Mouse (Mus musculus) embryonic facial prominence, embryonic 13.5 days (tissue): ENCODE results near the gene Mpnd. TPM values are rescaled to one million over a fixed set of nuclear protein-coding genes. Genes with fewer than 3 reads are reported as not detected.
A peak's percentile ranks its signal among the peaks of the same experiment; 100 is the strongest.

Experiments
- ATAC-seq: fragments of 200-750 bp; cut with Nextera tagmentation; 2 replicates; pipeline ENCODE4 v1.8.0; 2017; ENCODE audit warnings: low read depth; ENCODE audit not compliant: insufficient number of reproducible peaks, insufficient read depth, low FRiP score, low TSS enrichment
- H3K27ac ChIP-seq: fragments of 300-500 bp; sonication (generic); 2 replicates; pipeline ENCODE4 v1.5.1; 2015; ENCODE audit warnings: moderate library complexity, mild to moderate bottlenecking, inconsistent platforms
- H3K27me3 ChIP-seq: fragments of 300-500 bp; sonication (generic); 2 replicates; pipeline ENCODE4 v1.6.1; 2015; ENCODE audit warnings: mild to moderate bottlenecking, inconsistent platforms
- H3K36me3 ChIP-seq: fragments of 300-500 bp; sonication (generic); 2 replicates; pipeline ENCODE4 v1.6.1; 2015; ENCODE audit warnings: mild to moderate bottlenecking, inconsistent platforms
- H3K4me1 ChIP-seq: fragments of 300-500 bp; sonication (generic); 2 replicates; pipeline ENCODE4 v1.6.1; 2015; ENCODE audit warnings: inconsistent platforms
- H3K4me2 ChIP-seq: fragments of 300-500 bp; sonication (generic); 2 replicates; pipeline ENCODE4 v1.6.1; 2015; ENCODE audit warnings: moderate library complexity, mild to moderate bottlenecking, inconsistent platforms
- H3K4me3 ChIP-seq: fragments of 300-500 bp; sonication (generic); 2 replicates; pipeline ENCODE4 v1.5.1; 2015; ENCODE audit warnings: mild to moderate bottlenecking, inconsistent platforms
- H3K9ac ChIP-seq: fragments of 300-500 bp; sonication (generic); 2 replicates; pipeline ENCODE4 v1.6.1; 2015; ENCODE audit warnings: mild to moderate bottlenecking, inconsistent platforms
- H3K9me3 ChIP-seq: fragments of 300-500 bp; sonication (generic); 2 replicates; pipeline ENCODE4 v1.6.1; 2016; ENCODE audit warnings: inconsistent platforms
- WGBS: fragments of 180-500 bp; shearing (Covaris S2); methylation state at CpG from one replicate; pipeline ENCODE4 v1.1.7; 2015; ENCODE audit warnings: mixed read lengths; 5-methylcytosine and 5-hydroxymethylcytosine counted together
- polyA plus RNA-seq: library from polyadenylated mRNA; unstranded; fragments of >200 nt; fragmentation: Nextera tagmentation; extraction: Ambion mirVana; gene quantifications from 2 replicates; pipeline ENCODE4 v1.2.1, GENCODE M21; 2015

Mpnd gene
- polyA plus RNA-seq, 1 experiment from 2014 or later = 132 TPM

GRCm38 (mm10) chr17:56010681-56011080 is 5.2 kb downstream of the Mpnd start:
- peak overlapping the region; percentile 98; the same call in 1 of the 2 replicates for H3K27ac ChIP-seq
- H3K4me2 ChIP-seq = peak overlapping the region; percentile 98
- peaks cover 25% of the 10 kb centered on the region for H3K4me1 ChIP-seq
- H3K9me3 ChIP-seq = no peaks in the 10 kb centered on the region
- H3K27me3 ChIP-seq = no peaks in the 10 kb centered on the region
- ATAC-seq = no peak
- WGBS = 12% methylated on average over 9 of the region's 9 CpGs
- H3K4me3 ChIP-seq = peak overlapping the region; percentile 86
- H3K36me3 ChIP-seq = peaks cover 49% of the 10 kb centered on the region
- peak overlapping the region; percentile 87 for H3K9ac ChIP-seq

- Histone ChIP-seq H3K27ac (no peak overlapping the region), H3K4me2 (no peak overlapping the region), H3K27me3 (no peaks in the 10 kb centered on the region), H3K4me3 (no peak overlapping the region), H3K9me3 (no peaks in the 10 kb centered on the region), H3K4me1 (peaks cover 25% of the 10 kb centered on the region), H3K36me3 (peaks cover 57% of the 10 kb centered on the region), H3K9ac (no peak overlapping the region)
- no peak for ATAC-seq
- WGBS = 86% methylated on average over 7 of the region's 7 CpGs
Measured at GRCm38 (mm10) chr17:56011441-56011840, 5.9 kb downstream of the Mpnd start.

- no peaks in the 10 kb centered on the region for H3K9me3 ChIP-seq
- H3K36me3 ChIP-seq = peaks cover 96% of the 10 kb centered on the region
- H3K4me2 ChIP-seq = no peak overlapping the region
- ATAC-seq = no peak
- H3K4me1 ChIP-seq = peaks cover 16% of the 10 kb centered on the region
- no peak overlapping the region for H3K4me3 ChIP-seq
- 96% methylated on average over 9 of the region's 9 CpGs for WGBS
- H3K27ac ChIP-seq = no peak overlapping the region
- no peak overlapping the region for H3K9ac ChIP-seq
- H3K27me3 ChIP-seq = no peaks in the 10 kb centered on the region
Measured at GRCm38 (mm10) chr17:56015293-56015692, 9.8 kb downstream of the Mpnd start.

GRCm38 (mm10) chr17:56016382-56016781 is 10.9 kb downstream of the Mpnd start:
- Histone ChIP-seq H3K36me3 (peaks cover 94% of the 10 kb centered on the region), H3K9ac (no peak overlapping the region), H3K4me1 (peaks cover 6% of the 10 kb centered on the region; the same call in 1 of the 2 replicates), H3K9me3 (no peaks in the 10 kb centered on the region), H3K4me3 (no peak overlapping the region), H3K4me2 (no peak overlapping the region), H3K27ac (no peak overlapping the region), H3K27me3 (no peaks in the 10 kb centered on the region)
- WGBS = 85% methylated on average over 8 of the region's 8 CpGs
- no peak for ATAC-seq

- H3K4me3 ChIP-seq = no peak overlapping the region
- no peak overlapping the region for H3K9ac ChIP-seq
- no peak for ATAC-seq
- H3K36me3 ChIP-seq = peaks cover 87% of the 10 kb centered on the region
- no peak overlapping the region for H3K27ac ChIP-seq
- WGBS = 75% methylated on average over 15 of the region's 15 CpGs
- no peaks in the 10 kb centered on the region for H3K27me3 ChIP-seq
- peaks cover 12% of the 10 kb centered on the region for H3K4me1 ChIP-seq
- no peaks in the 10 kb centered on the region for H3K9me3 ChIP-seq
- H3K4me2 ChIP-seq = no peak overlapping the region
Measured at GRCm38 (mm10) chr17:56016793-56017785, 11.6 kb downstream of the Mpnd start.

- Histone ChIP-seq H3K27me3 (no peaks in the 10 kb centered on the region), H3K4me3 (no peak overlapping the region), H3K9ac (no peak overlapping the region), H3K9me3 (no peaks in the 10 kb centered on the region), H3K4me1 (peaks cover 14% of the 10 kb centered on the region), H3K36me3 (peaks cover 81% of the 10 kb centered on the region), H3K4me2 (no peak overlapping the region), H3K27ac (no peak overlapping the region)
- WGBS = 90% methylated on average over 7 of the region's 7 CpGs
- ATAC-seq = no peak
Measured at GRCm38 (mm10) chr17:56017848-56018247, 12.3 kb downstream of the Mpnd start.

- Histone ChIP-seq H3K4me3 (no peak overlapping the region), H3K9ac (no peak overlapping the region), H3K4me2 (no peak overlapping the region), H3K27me3 (no peaks in the 10 kb centered on the region), H3K36me3 (peaks cover 79% of the 10 kb centered on the region), H3K9me3 (no peaks in the 10 kb centered on the region), H3K4me1 (peaks cover 21% of the 10 kb centered on the region), H3K27ac (no peak overlapping the region)
- ATAC-seq = peak; percentile 18; the same call in 1 of the 2 replicates
- 75% methylated on average over 20 of the region's 20 CpGs for WGBS
Measured at GRCm38 (mm10) chr17:56018347-56019131, 13.0 kb downstream of the Mpnd start.

GRCm38 (mm10) chr17:56020400-56021084 is 15.0 kb downstream of the Mpnd start:
- Histone ChIP-seq H3K27ac (0 out of 2 replicates have a peak overlapping the region, but pooled peaks have one; percentile 16), H3K9me3 (no peaks in the 10 kb centered on the region), H3K4me3 (no peak overlapping the region), H3K4me1 (peaks cover 23% of the 10 kb centered on the region), H3K9ac (no peak overlapping the region), H3K36me3 (peaks cover 73% of the 10 kb centered on the region), H3K27me3 (no peaks in the 10 kb centered on the region), H3K4me2 (no peak overlapping the region)
- WGBS = 94% methylated on average over 6 of the region's 6 CpGs
- ATAC-seq = no peak

GRCm38 (mm10) chr17:56021161-56021910 is 15.8 kb downstream of the Mpnd start:
- 78% methylated on average over 4 of the region's 4 CpGs for WGBS
- Histone ChIP-seq H3K9ac (0 out of 2 replicates have a peak overlapping the region, but pooled peaks have one; percentile 21), H3K4me2 (no peak overlapping the region), H3K27me3 (no peaks in the 10 kb centered on the region), H3K4me1 (peaks cover 23% of the 10 kb centered on the region), H3K36me3 (peaks cover 65% of the 10 kb centered on the region), H3K4me3 (no peak overlapping the region), H3K27ac (no peak overlapping the region), H3K9me3 (no peaks in the 10 kb centered on the region)
- no peak for ATAC-seq

GRCm38 (mm10) chr17:56022131-56022988 is 16.8 kb downstream of the Mpnd start:
- Histone ChIP-seq H3K4me1 (peaks cover 18% of the 10 kb centered on the region), H3K27me3 (no peaks in the 10 kb centered on the region), H3K9ac (no peak overlapping the region), H3K4me2 (no peak overlapping the region), H3K36me3 (peaks cover 65% of the 10 kb centered on the region), H3K9me3 (no peaks in the 10 kb centered on the region), H3K27ac (no peak overlapping the region), H3K4me3 (no peak overlapping the region)
- 45% methylated on average over 2 of the region's 2 CpGs for WGBS
- ATAC-seq = no peak
